Mouse (Mus musculus) stomach, postnatal 0 days (tissue): ENCODE data around the gene Phxr2.

Experiments used
- CTCF ChIP-seq: IDR thresholded peaks from 2 replicates; pipeline ENCODE4 v1.5.1; 2016; ENCODE audit warnings: antibody characterized with exemption, low read depth, mild to moderate bottlenecking, moderate library complexity
- EP300 ChIP-seq: optimal IDR thresholded peaks from 2 replicates; pipeline ENCODE3; 2016; ENCODE audit warnings: antibody characterized with exemption

GRCm38 (mm10) chr10:99078621-99079020, 47.5 kb downstream of the Phxr2 start:
- TF ChIP-seq EP300 (no peak), CTCF (no peak)
